9 mouse cellular contexts compared by ENCODE assay signal in genomic region chr17:40793921-40794854, GRCm38 (mm10). TPM values are rescaled to one million over a fixed set of nuclear protein-coding genes. Genes with fewer than 3 reads are reported as not detected.
DNase-seq lines count a peak whose midpoint lies in the region; ATAC-seq lines count a peak whose summit lies in the region.
"Had no signal": no experiment of that assay in that cellular context is flagged by ENCODE, and none has a peak within 500 bp of the region (broad histone marks: within the 10 kb centered on the region; RNA-seq: fewer than 3 reads in every experiment).

No protein-coding gene starts in this region.

- no peak overlapping the region for H3K4me2 ChIP-seq in neural tube, embryonic 11.5 days (ENCODE audit: low read depth)
- H3K4me2 ChIP-seq in intestine, embryonic 15.5 days (replicated peaks): no peak overlapping the region

- 64% methylated on average over 20 of the region's 20 CpGs for WGBS in limb, embryonic 10.5 days
- WGBS in neural tube, embryonic 11.5 days: 60% methylated on average over 20 of the region's 20 CpGs
- 53% methylated on average over 20 of the region's 20 CpGs for WGBS in intestine, embryonic 15.5 days

- peak; percentile 64 for ATAC-seq in CD4-positive, CD25-positive, alpha-beta regulatory T cell, adult 4 months
- ATAC-seq in neural tube, embryonic 11.5 days (ENCODE audit: insufficient read depth, low FRiP score, low TSS enrichment): no peak
- ATAC-seq in intestine, embryonic 15.5 days: no peak

- H3K27ac ChIP-seq in limb, embryonic 10.5 days: no peak overlapping the region
- H3K27ac ChIP-seq in neural tube, embryonic 11.5 days (ENCODE audit: low read depth, low read length): no peak overlapping the region
- H3K27ac ChIP-seq in intestine, embryonic 15.5 days: no peak overlapping the region

- H3K9me3 ChIP-seq in limb, embryonic 10.5 days (replicated peaks): no peaks in the 10 kb centered on the region
- no peaks in the 10 kb centered on the region for H3K9me3 ChIP-seq in neural tube, embryonic 11.5 days (ENCODE audit: control insufficient read depth, low read length)
- H3K9me3 ChIP-seq in intestine, embryonic 15.5 days: no peaks in the 10 kb centered on the region
- H3K9me3 ChIP-seq: megakaryocyte, embryonic 14.5 days had no signal

- H3K9ac ChIP-seq in neural tube, embryonic 11.5 days (ENCODE audit: low read length): no peak overlapping the region
- no peak overlapping the region for H3K9ac ChIP-seq in intestine, embryonic 15.5 days

- H3K27me3 ChIP-seq in limb, embryonic 10.5 days (ENCODE audit: low read depth, poor library complexity, severe bottlenecking): no peaks in the 10 kb centered on the region
- no peaks in the 10 kb centered on the region for H3K27me3 ChIP-seq in neural tube, embryonic 11.5 days (ENCODE audit: control insufficient read depth, insufficient read depth, low read length)
- H3K27me3 ChIP-seq in intestine, embryonic 15.5 days (replicated peaks): no peaks in the 10 kb centered on the region
- H3K27me3 ChIP-seq: megakaryocyte, embryonic 14.5 days had no signal

- H3K36me3 ChIP-seq in limb, embryonic 10.5 days: no peaks in the 10 kb centered on the region
- H3K36me3 ChIP-seq in neural tube, embryonic 11.5 days (ENCODE audit: control insufficient read depth, insufficient read depth, low read length): no peaks in the 10 kb centered on the region
- no peaks in the 10 kb centered on the region for H3K36me3 ChIP-seq in intestine, embryonic 15.5 days

- H3K4me1 ChIP-seq in limb, embryonic 10.5 days: no peaks in the 10 kb centered on the region
- no peaks in the 10 kb centered on the region for H3K4me1 ChIP-seq in neural tube, embryonic 11.5 days (ENCODE audit: control insufficient read depth, insufficient read depth, low read length)
- H3K4me1 ChIP-seq in intestine, embryonic 15.5 days (replicated peaks): no peaks in the 10 kb centered on the region

- peak; percentile 8 to 21 for DNase-seq in gastrocnemius, postnatal 4 days (ENCODE audit: low spot score in 2 of 2)
- no peak for DNase-seq in gastrocnemius, postnatal 10 days
- peak; percentile 68 for DNase-seq in c-Kit-negative CD71-positive TER-119-positive erythroid progenitor cells, embryonic 14.5 days (ENCODE audit: low read depth, low spot score)
- peak; percentile 31 for DNase-seq in limb, embryonic 10.5 days (ENCODE audit: low spot score)
- peak; percentile 41 for DNase-seq in neural tube, embryonic 11.5 days (ENCODE audit: low spot score)
- DNase-seq in gastrocnemius, adult 18-20 months (ENCODE audit: low spot score): no peak

- no peak overlapping the region for H3K4me3 ChIP-seq in limb, embryonic 10.5 days
- H3K4me3 ChIP-seq in neural tube, embryonic 11.5 days (ENCODE audit: low read depth, low read length): no peak overlapping the region
- no peak overlapping the region for H3K4me3 ChIP-seq in intestine, embryonic 15.5 days (replicated peaks)
- H3K4me3 ChIP-seq: megakaryocyte, embryonic 14.5 days had no signal

RNA-seq across cellular contexts. Expression of gene Crisp2, which starts 12.6 kb away (rescaled TPM):
- not detected for total RNA-seq in gastrocnemius, postnatal 4 days (2021)
- not detected for total RNA-seq in gastrocnemius, postnatal 10 days (2021)
- polyA plus RNA-seq in CD4-positive, CD25-positive, alpha-beta regulatory T cell, adult 4 months (2017; shearing (Covaris generic)): not detected
- not detected in 2 replicates for polyA plus RNA-seq in limb, embryonic 10.5 days (2016; fragmentation: Nextera tagmentation; extraction: Ambion mirVana)
- not detected in 2 replicates for polyA plus RNA-seq in neural tube, embryonic 11.5 days (2014; fragmentation: Nextera tagmentation; extraction: Ambion mirVana)
- not detected in 2 replicates for polyA plus RNA-seq in intestine, embryonic 15.5 days (2015; fragmentation: Nextera tagmentation; extraction: Ambion mirVana)
- not detected for total RNA-seq in gastrocnemius, adult 18-20 months (2021)

RNA-seq across cellular contexts. Expression of gene Rhag, which starts 16.7 kb away (rescaled TPM):
- under 1 TPM in 1 of 2 experiments, not detected in 1; 0.65 TPM for total RNA-seq in gastrocnemius, postnatal 4 days (2021)
- under 1 TPM in 1 of 2 experiments, not detected in 1; 0.81 TPM for total RNA-seq in gastrocnemius, postnatal 10 days (2021)
- polyA plus RNA-seq in CD4-positive, CD25-positive, alpha-beta regulatory T cell, adult 4 months (2017; shearing (Covaris generic)): not detected
- polyA plus RNA-seq in limb, embryonic 10.5 days (2016; fragmentation: Nextera tagmentation; extraction: Ambion mirVana): 5.4 and 5.5 TPM in 2 replicates
- polyA plus RNA-seq in neural tube, embryonic 11.5 days (2014; fragmentation: Nextera tagmentation; extraction: Ambion mirVana): 4.4 and 6.9 TPM in 2 replicates
- polyA plus RNA-seq in intestine, embryonic 15.5 days (2015; fragmentation: Nextera tagmentation; extraction: Ambion mirVana): 3.3 and 3.6 TPM in 2 replicates
- not detected for total RNA-seq in gastrocnemius, adult 18-20 months (2021)

Comparison
In these comparisons a context has a peak if more than half of its experiments do, and no peak if none do; other contexts are left out.
1. DNase-seq: peak in gastrocnemius, postnatal 4 days (2 of 2), c-Kit-negative CD71-positive TER-119-positive erythroid progenitor cells, embryonic 14.5 days (single experiment), limb, embryonic 10.5 days (single experiment) and neural tube, embryonic 11.5 days (single experiment); none in gastrocnemius, postnatal 10 days (single experiment) and gastrocnemius, adult 18-20 months (single experiment).